Mouse (Mus musculus): ENCODE measurements at regions not wholly inside any gene's neighbourhood (a gene's known extent, or its start where the extent isn't known, plus 50 kb on each side); places are given as distances from the start of the nearest gene placed in this dataset.

- no peak for DNase-seq
These were observed 85.6 kb downstream of the Fgf18 start for GRCm38 (mm10) chr11:33061570-33061969.

GRCm38 (mm10) chr11:33060352-33060751 is 86.8 kb downstream of the Fgf18 start:
- DNase-seq = no peak

- DNase-seq = peak; percentile 35 to 44
These were observed 97.0 kb downstream of the Fgf18 start for GRCm38 (mm10) chr11:33050216-33050615.

- no peak for DNase-seq
These were observed 107.1 kb downstream of the Fgf18 start for GRCm38 (mm10) chr11:33039854-33040792.

GRCm38 (mm10) chr11:33036367-33036766 is 110.8 kb downstream of the Fgf18 start:
- DNase-seq = no peak

- peak; percentile 37 to 61 for DNase-seq
These were observed 118.3 kb downstream of the Fgf18 start for GRCm38 (mm10) chr11:33028920-33029319.

GRCm38 (mm10) chr11:33027121-33027520 is 120.1 kb downstream of the Fgf18 start:
- DNase-seq = no peak

- no peak for DNase-seq
These were observed 133.7 kb downstream of the Fgf18 start for GRCm38 (mm10) chr11:33013229-33014185.

GRCm38 (mm10) chr11:33012384-33013160 is 134.6 kb downstream of the Fgf18 start:
- no peak for DNase-seq

- no peak for DNase-seq
These were observed 138.6 kb downstream of the Fgf18 start for GRCm38 (mm10) chr11:33008611-33009010.

- no peak for DNase-seq
These were observed 139.2 kb downstream of the Fgf18 start for GRCm38 (mm10) chr11:33007826-33008530.

GRCm38 (mm10) chr11:33007366-33007765 is 139.8 kb downstream of the Fgf18 start:
- DNase-seq = no peak

- no peak for DNase-seq
These were observed 142.0 kb downstream of the Fgf18 start for GRCm38 (mm10) chr11:33005183-33005582.

GRCm38 (mm10) chr11:33004603-33005002 is 142.6 kb downstream of the Fgf18 start:
- no peak for DNase-seq

- DNase-seq = no peak
These were observed 147.4 kb downstream of the Fgf18 start for GRCm38 (mm10) chr11:32999684-33000255.

- no peak for DNase-seq
These were observed 148.3 kb downstream of the Fgf18 start for GRCm38 (mm10) chr11:32998687-32999605.

- no peak for DNase-seq
These were observed 152.8 kb downstream of the Fgf18 start for GRCm38 (mm10) chr11:32994391-32994790.

- DNase-seq = no peak
These were observed 153.8 kb downstream of the Fgf18 start for GRCm38 (mm10) chr11:32993439-32993838.

- no peak for DNase-seq
These were observed 156.1 kb downstream of the Fgf18 start for GRCm38 (mm10) chr11:32991036-32991616.

- no peak for DNase-seq
These were observed 157.0 kb downstream of the Fgf18 start for GRCm38 (mm10) chr11:32990201-32990600.
